Mouse (Mus musculus): ENCODE results near the gene Pbld2. TPM values are rescaled to one million over a fixed set of nuclear protein-coding genes. Genes with fewer than 3 reads are reported as not detected.

Gene Pbld2
- total and polyA plus RNA-seq, 3 experiments: 0.19 to 0.72 (median 0.26) TPM

DNA sequence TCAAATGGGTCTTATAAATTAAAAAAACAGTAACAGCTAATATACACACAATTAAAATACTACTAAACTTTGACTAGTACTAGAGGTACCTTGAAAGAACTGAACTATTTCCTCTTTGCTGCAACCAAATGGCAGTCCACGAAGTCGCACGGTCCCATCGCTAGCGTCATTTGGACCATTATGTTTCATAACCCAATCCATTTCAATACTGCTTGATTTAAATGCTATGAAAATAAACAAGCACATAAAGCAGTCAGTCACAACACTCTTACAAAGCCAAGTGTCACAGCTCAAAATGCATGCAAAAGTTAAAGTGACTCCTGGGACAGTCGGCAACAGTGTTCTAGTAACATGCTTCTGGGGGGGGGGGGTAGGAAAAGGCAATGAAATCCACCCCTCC lies 4.8 kb upstream of the Pbld2 start:
- DNase-seq (ENCODE audit: extremely low read depth): no peak
- no peak overlapping the region for H3K27ac ChIP-seq (ENCODE audit: insufficient read depth, low read depth)
- H3K4me1 ChIP-seq (ENCODE audit: control insufficient read depth in 1 of 2, insufficient read depth in 2 of 2): peaks cover 2 to 25% of the 10 kb centered on the region in 2 experiments; a peak in 3 of 4 replicates
- H3K27me3 ChIP-seq (replicated peaks): no peaks in the 10 kb centered on the region
- H3K9me3 ChIP-seq (replicated peaks; ENCODE audit: low read length): no peaks in the 10 kb centered on the region
- no peak overlapping the region for H3K4me3 ChIP-seq (replicated peaks in 1 of 3; ENCODE audit: low read depth in 2 of 3, low read length in 2 of 3, poor library complexity in 1 of 3)
- TF ChIP-seq MAZ (IDR thresholded peaks at IDR 0.05; ENCODE audit: low read depth, low read length) (no peak), NELFE (IDR thresholded peaks at IDR 0.05; ENCODE audit: low read depth, low read length) (no peak), KAT2A (IDR thresholded peaks at IDR 0.05; ENCODE audit: insufficient replicate concordance, low read length) (no peak), POLR2A (IDR thresholded peaks at IDR 0.05; ENCODE audit: low read depth, low read length) (no peak), CTCF (conservative IDR thresholded peaks at IDR 0.05 in 1 of 2, IDR thresholded peaks at IDR 0.05 in 1 of 2; ENCODE audit: low read depth in 2 of 2, low read length in 2 of 2) (no peak), IRF4 (IDR thresholded peaks at IDR 0.05; ENCODE audit: low read depth, low read length) (no peak), ZMIZ1 (IDR thresholded peaks at IDR 0.05; ENCODE audit: low read depth, low read length) (no peak), CHD2 (IDR thresholded peaks at IDR 0.05; ENCODE audit: low read length) (no peak), SMC3 (IDR thresholded peaks at IDR 0.05; ENCODE audit: low read depth, low read length) (no peak), HCFC1 (IDR thresholded peaks at IDR 0.05; ENCODE audit: low read depth, low read length) (no peak), CHD1 (IDR thresholded peaks at IDR 0.05; ENCODE audit: low read depth, low read length) (no peak)
- peaks cover 57% of the 10 kb centered on the region for H3K79me2 ChIP-seq (replicated peaks; ENCODE audit: control insufficient read depth, extremely low read depth, insufficient read depth, poor library complexity, severe bottlenecking)
- dilution Hi-C loops (cut with MboI; ENCODE audit: extremely low pct_ligation_motif_present, extremely low pct_unique_long_range_greater_than_20kb, low sequenced_read_pairs): no loop called here
- in situ Hi-C loops (cut with MboI; ENCODE audit: low pct_ligation_motif_present, low pct_unique_long_range_greater_than_20kb, low sequenced_read_pairs): no loop called here
- peaks cover 26 to 47% of the 10 kb centered on the region in 2 experiments for H3K36me3 ChIP-seq (replicated peaks in 1 of 2; ENCODE audit: control insufficient read depth in 1 of 2, insufficient read depth in 1 of 2, low read length in 1 of 2)
- no peak overlapping the region for H3K4me2 ChIP-seq (ENCODE audit: insufficient read depth, low read depth, poor library complexity, severe bottlenecking)
- no peak overlapping the region for H3K9ac ChIP-seq (ENCODE audit: insufficient read depth, low read depth)

DNA sequence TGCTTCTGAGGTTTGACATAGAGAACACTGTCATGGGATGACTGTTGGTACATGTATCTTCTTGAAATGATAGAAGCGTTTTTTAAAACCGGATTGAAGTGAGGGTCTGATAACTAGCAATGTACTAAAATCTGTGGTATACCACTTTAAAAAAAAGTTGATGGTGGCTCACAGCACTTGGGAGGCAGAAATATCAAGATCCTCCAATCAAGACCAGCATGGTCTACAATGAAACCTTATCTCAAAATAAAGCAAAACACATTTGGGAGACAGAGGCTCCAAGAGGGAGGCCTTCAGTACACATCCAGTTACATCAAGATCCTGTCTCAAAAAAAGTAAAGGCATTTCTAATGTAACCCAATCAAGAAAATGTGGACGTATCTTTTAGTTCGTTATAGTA lies 2.4 kb upstream of the Pbld2 start:
- Histone ChIP-seq H3K4me1 (ENCODE audit: control insufficient read depth in 1 of 2, insufficient read depth in 2 of 2) (peaks cover 4 to 40% of the 10 kb centered on the region in 2 experiments; a peak in 3 of 4 replicates), H3K4me3 (replicated peaks in 1 of 3; ENCODE audit: low read depth in 2 of 3, low read length in 2 of 3, poor library complexity in 1 of 3) (peak overlapping the region; percentile 31 to 95 (median 91)), H3K9me3 (replicated peaks; ENCODE audit: low read length) (no peaks in the 10 kb centered on the region), H3K27ac (ENCODE audit: insufficient read depth, low read depth) (no peak overlapping the region), H3K79me2 (replicated peaks; ENCODE audit: control insufficient read depth, extremely low read depth, insufficient read depth, poor library complexity, severe bottlenecking) (peaks cover 54% of the 10 kb centered on the region), H3K36me3 (replicated peaks in 1 of 2; ENCODE audit: control insufficient read depth in 1 of 2, insufficient read depth in 1 of 2, low read length in 1 of 2) (peaks cover 11 to 23% of the 10 kb centered on the region in 2 experiments), H3K9ac (ENCODE audit: insufficient read depth, low read depth) (peak overlapping the region; percentile 96), H3K27me3 (replicated peaks) (no peaks in the 10 kb centered on the region), H3K4me2 (ENCODE audit: insufficient read depth, low read depth, poor library complexity, severe bottlenecking) (peak overlapping the region; percentile 91)
- TF ChIP-seq ELF1 (IDR thresholded peaks at IDR 0.05; ENCODE audit: low read depth, low read length) (no peak), UBTF (IDR thresholded peaks at IDR 0.05; ENCODE audit: low read depth, low read length) (no peak), PAX5 (IDR thresholded peaks at IDR 0.05; ENCODE audit: low read length) (no peak), JUN (IDR thresholded peaks at IDR 0.05; ENCODE audit: insufficient read depth, low read depth, low read length) (no peak), POLR2AphosphoS2 (IDR thresholded peaks at IDR 0.05; ENCODE audit: low read depth, low read length) (no peak), CTCF (conservative IDR thresholded peaks at IDR 0.05 in 1 of 2, IDR thresholded peaks at IDR 0.05 in 1 of 2; ENCODE audit: low read depth in 2 of 2, low read length in 2 of 2) (no peak), ZC3H11A (IDR thresholded peaks at IDR 0.05; ENCODE audit: low read depth, low read length) (no peak), RCOR1 (conservative IDR thresholded peaks at IDR 0.05; ENCODE audit: low read depth, low read length) (no peak), KAT2A (IDR thresholded peaks at IDR 0.05; ENCODE audit: insufficient replicate concordance, low read length) (no peak), MYC (IDR thresholded peaks at IDR 0.05; ENCODE audit: low read depth, low read length) (no peak), GABPA (IDR thresholded peaks at IDR 0.05; ENCODE audit: insufficient replicate concordance, low read depth, low read length) (no peak), MAFK (IDR thresholded peaks at IDR 0.05; ENCODE audit: insufficient replicate concordance, low read length) (no peak), SMC3 (IDR thresholded peaks at IDR 0.05; ENCODE audit: low read depth, low read length) (no peak), ZNF384 (IDR thresholded peaks at IDR 0.05; ENCODE audit: low read depth, low read length) (no peak), JUND (conservative IDR thresholded peaks at IDR 0.05; ENCODE audit: low read depth, low read length) (no peak), MAZ (IDR thresholded peaks at IDR 0.05; ENCODE audit: low read depth, low read length) (no peak), ZMIZ1 (IDR thresholded peaks at IDR 0.05; ENCODE audit: low read depth, low read length) (no peak), ZKSCAN1 (IDR thresholded peaks at IDR 0.05; ENCODE audit: borderline replicate concordance, low read depth, low read length) (no peak)
- in situ Hi-C loops (cut with MboI; ENCODE audit: low pct_ligation_motif_present, low pct_unique_long_range_greater_than_20kb, low sequenced_read_pairs): no loop called here
- no peak for DNase-seq (ENCODE audit: extremely low read depth)
- dilution Hi-C loops (cut with MboI; ENCODE audit: extremely low pct_ligation_motif_present, extremely low pct_unique_long_range_greater_than_20kb, low sequenced_read_pairs): no loop called here

Data from CH12.LX (cell line).